Mouse (Mus musculus): ENCODE data around the gene Eid2.

Gene Eid2

GRCm38 (mm10) chr7:28290638-28291590 lies 23.2 kb downstream of the Eid2 start, which contains the start of gene Selenov:
Selenov (minus strand) TSS chr7:28291186.
- DNase-seq (ENCODE audit: low spot score) = no peak

GRCm38 (mm10) chr7:28294481-28294880 lies 26.8 kb downstream of the Eid2 start:
- DNase-seq (ENCODE audit: low spot score) = peak; percentile 57

DNA sequence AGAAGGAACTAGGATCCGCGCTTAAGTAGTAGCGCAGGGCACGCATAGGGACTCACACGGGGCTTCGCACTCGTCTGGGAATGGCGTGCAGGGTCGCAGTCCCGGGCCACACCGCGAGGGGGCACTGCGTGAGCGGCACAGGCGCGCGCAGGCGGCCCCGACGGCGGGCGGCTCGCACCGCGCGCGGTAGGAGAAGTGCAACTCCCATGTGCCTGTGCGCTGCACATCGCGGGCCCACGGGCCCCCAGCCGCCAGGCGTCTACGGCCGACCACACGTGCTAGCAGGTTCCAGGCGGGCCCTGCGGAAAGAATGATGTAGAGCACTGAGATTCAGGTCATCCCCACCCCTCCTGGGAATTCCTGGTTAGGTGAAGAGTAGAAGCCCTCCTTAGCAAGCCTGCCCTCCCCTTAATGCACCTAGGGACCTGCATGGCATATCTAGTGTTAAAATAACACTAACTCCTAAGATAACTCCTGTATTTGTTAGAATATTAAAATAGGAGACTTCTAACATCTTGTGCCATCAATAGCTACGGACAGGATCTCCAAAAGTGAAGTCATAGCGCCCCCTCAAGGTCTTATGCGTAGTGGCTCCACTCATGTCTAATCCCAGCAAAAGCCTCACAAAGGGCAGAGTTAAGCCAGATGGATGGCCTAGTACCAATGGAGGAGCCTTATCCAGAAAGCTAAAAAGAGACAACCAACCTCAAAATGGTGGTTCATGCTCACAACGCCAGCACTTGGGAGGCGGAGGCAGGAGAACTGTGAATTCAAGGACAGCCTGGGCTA lies 31.4 kb downstream of the Eid2 start:
- DNase-seq (ENCODE audit: low spot score) = no peak

- DNase-seq (ENCODE audit: low spot score) = no peak
Observed at GRCm38 (mm10) chr7:28301616-28302433, 34.1 kb downstream of the Eid2 start, which contains the start of gene Dll3. Dll3 (minus strand) TSS chr7:28302238.

- DNase-seq (ENCODE audit: low spot score) = no peak
Observed at GRCm38 (mm10) chr7:28305641-28306040, 38.0 kb downstream of the Eid2 start.

DNA sequence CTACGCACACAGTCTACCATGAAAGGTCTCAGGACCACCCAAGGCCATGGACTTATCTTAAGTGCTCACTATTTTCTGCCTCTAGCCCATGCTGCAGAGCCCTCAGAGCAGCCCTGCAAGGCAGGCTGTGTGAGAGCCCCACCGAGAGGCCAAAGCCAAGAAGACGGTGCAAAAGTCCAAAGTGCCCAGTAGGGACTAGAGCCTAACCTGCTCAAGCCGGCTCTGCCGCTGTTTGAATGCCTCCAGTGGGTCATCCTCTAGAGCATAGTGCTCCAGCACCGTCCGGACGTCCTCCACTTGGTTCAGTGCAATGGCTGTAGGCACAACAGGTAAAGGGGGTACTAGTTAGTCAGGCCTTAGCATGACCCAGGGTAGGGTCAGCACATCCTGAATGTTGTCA lies 38.5 kb downstream of the Eid2 start:
- no peak for DNase-seq (ENCODE audit: low spot score)

DNA sequence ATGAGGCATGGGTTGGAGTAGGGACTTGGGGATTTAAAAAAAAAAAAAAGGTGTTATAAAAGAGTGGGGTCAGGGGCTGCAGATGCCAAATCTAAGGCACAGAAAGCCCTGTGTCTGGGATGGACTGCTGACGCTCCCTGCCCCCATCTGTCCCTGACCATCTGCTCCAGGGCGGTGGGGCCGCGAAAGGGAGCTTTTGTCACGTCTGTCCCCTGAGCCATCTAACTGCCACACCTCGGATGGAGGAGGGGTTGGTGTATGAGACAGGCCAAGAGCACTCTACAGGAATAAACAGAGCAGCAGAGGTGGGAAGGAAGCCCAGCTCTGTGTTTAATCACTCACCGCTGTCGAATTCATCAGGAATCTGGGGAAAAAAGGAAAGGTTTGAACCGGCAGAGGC lies 42.1 kb downstream of the Eid2 start:
- no peak for DNase-seq (ENCODE audit: low spot score)

- no peak for DNase-seq (ENCODE audit: low spot score)
Observed at GRCm38 (mm10) chr7:28311151-28311925, 43.7 kb downstream of the Eid2 start.

DNA sequence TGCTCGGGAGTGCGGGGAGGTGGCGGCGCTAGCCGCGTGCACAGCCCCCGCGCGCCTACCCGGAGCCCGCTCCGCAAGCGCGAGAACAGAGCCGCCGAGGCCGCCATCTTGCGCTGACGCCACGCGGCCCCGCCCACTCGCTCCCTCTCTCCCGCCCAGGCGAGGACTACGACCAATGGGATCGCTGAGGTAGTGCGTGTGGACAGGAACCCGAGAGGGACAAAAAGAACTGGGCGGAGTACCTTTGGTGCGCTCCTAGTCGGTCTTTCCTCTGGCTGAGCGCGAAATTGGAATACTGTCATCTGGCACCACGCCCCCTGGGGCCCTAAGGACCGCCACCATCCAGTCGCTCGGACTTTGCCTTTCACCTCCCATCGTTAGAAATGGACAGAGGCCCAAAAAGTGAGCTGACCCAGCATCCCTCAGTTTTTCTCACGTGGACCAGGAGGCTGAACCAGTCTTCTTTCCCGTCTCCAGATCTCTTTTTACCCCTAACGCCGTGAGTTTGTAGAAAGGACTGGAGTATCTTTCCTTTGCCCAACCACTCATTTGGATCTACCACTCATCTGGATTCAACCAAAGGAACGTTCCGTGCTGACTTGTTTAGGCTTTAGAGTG lies 44.4 kb downstream of the Eid2 start, which contains the start of gene Timm50:
Gene Timm50 (minus strand): TSS at position 147 of the 618 bp plus-strand sequence.
- DNase-seq (ENCODE audit: low spot score) = peak; percentile 98

DNA sequence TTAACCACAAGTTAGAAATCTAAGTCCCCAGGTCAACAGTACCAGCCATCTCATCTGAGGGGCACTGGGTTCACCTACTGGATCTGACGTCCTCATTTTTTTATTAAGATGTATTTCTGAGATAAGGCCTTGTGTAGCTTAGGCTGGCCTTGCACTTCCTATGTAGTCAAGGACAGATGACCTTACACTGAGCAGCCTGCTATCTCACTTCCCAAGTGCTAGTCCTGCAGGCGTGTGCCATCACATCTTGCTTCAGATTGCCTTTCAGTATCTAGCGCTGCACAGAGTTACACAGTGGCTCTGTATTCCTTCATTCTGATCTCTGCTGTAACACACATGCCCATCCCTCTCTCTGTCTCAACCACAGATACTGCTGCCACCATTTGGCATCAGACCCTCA lies 50.4 kb downstream of the Eid2 start:
- DNase-seq (ENCODE audit: low spot score) = no peak

DNA sequence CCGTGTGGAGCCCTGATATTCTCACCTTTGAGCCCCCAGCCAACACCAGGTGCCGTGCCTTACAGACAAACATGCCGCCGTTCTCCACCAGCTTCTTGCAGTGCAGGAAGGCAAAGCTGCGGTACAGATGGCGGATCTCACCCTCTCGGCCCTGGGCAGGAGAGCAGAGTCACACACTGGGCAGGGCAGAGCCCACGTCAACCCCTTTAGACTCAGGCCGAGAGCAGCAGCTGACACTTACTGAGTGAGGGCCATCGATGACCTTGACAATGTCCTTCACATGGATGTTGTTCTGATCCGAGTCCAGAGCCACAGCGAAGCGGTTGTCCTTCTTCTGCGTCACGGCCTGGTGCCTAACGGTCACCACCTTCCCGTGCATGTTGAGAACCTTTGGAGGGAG lies 51.0 kb downstream of the Eid2 start:
- no peak for DNase-seq (ENCODE audit: low spot score)

Measured in ovary, postnatal 14 days (tissue).